Mouse (Mus musculus): ENCODE results near the gene Mum1l1. TPM values are rescaled to one million over a fixed set of nuclear protein-coding genes. Genes with fewer than 3 reads are reported as not detected.

Mum1l1 gene
- polyA plus RNA-seq, 1 experiment from 2014 or later: 9.5 TPM

DNA sequence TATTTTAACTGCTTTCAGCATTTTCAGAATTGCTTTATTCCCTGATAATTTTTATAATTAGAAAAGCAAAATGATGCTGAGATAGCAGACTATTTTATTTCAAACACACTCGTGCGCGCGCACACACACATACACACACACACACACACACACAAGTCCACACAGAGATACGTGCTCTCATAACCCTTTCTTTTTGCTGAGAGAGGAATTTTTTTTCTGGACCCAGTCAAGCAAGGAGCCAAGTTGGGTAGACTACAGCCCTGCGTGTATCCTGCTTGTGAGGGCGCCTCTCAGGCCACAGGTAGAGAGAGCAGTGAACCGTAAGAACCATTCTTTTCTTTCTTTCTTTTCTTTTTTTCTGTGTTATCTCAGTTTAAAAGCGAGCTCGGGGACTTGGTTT lies 7.9 kb downstream of the Mum1l1 start:
- Histone ChIP-seq H3K36me3 (ENCODE audit: control insufficient read depth, insufficient read depth, low read length) (no peaks in the 10 kb centered on the region), H3K27me3 (replicated peaks; ENCODE audit: control insufficient read depth, insufficient read depth, low read length) (no peaks in the 10 kb centered on the region), H3K4me3 (ENCODE audit: low read depth, low read length) (peak overlapping the region; percentile 27), H3K4me2 (ENCODE audit: low read length) (peak overlapping the region; percentile 49), H3K9me3 (replicated peaks; ENCODE audit: control insufficient read depth, low read length) (no peaks in the 10 kb centered on the region), H3K4me1 (ENCODE audit: control insufficient read depth, insufficient read depth, low read length) (no peaks in the 10 kb centered on the region), H3K9ac (ENCODE audit: low read length) (0 out of 2 replicates have a peak overlapping the region, but pooled peaks have one; percentile 17), H3K27ac (ENCODE audit: low read depth, low read length) (no peak overlapping the region)
- no peak for ATAC-seq
- WGBS: 50% methylated on average over 10 of the region's 10 CpGs
- DNase-seq (ENCODE audit: low spot score): no peak

DNA sequence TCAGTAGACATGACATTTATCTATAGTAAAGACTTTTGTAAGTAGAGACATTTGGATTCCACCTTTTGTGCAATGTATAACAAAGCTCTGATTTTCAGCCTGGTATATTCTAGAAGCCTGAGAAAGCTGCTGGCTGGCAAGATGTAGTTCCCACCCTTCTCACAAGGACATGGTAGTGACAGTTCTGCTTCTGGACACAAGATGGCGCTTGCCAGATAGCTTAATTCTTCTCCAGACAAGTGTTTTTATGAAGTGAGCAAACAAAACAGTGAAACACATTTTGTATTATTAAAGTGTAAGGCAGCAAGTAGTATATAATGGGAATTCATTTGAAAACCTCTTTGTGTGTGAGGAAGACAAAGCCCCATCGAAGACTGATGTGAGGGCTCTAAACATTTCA lies 9.2 kb downstream of the Mum1l1 start:
- no peak overlapping the region for H3K4me2 ChIP-seq (ENCODE audit: low read length)
- no peaks in the 10 kb centered on the region for H3K9me3 ChIP-seq (replicated peaks; ENCODE audit: control insufficient read depth, low read length)
- peak; percentile 78 for DNase-seq (ENCODE audit: low spot score)
- no peak overlapping the region for H3K27ac ChIP-seq (ENCODE audit: low read depth, low read length)
- no peak overlapping the region for H3K4me3 ChIP-seq (ENCODE audit: low read depth, low read length)
- WGBS: 29% methylated on average over 2 of the region's 2 CpGs
- H3K4me1 ChIP-seq (ENCODE audit: control insufficient read depth, insufficient read depth, low read length): no peaks in the 10 kb centered on the region
- no peaks in the 10 kb centered on the region for H3K36me3 ChIP-seq (ENCODE audit: control insufficient read depth, insufficient read depth, low read length)
- ATAC-seq: no peak
- no peaks in the 10 kb centered on the region for H3K27me3 ChIP-seq (replicated peaks; ENCODE audit: control insufficient read depth, insufficient read depth, low read length)
- H3K9ac ChIP-seq (ENCODE audit: low read length): no peak overlapping the region

DNA sequence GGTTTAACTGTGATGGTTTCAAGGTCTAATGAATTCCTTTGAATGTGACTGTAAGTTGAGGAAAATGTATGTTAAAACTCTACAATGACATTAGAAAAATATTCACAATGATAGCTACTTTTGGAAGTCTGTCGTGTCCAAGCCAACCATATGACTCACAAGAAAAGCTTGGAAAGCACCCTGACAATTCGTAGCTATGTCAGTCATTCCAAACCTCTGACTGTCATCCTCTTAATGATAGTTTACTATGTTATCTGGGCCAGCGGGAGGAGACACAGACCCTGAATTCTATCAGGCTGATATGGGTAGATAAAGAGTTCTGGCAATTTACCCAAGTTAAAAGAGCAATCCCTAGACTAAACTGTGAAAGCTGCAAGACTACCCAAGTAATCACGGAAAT lies 11.0 kb downstream of the Mum1l1 start:
- H3K27ac ChIP-seq (ENCODE audit: low read depth, low read length): no peak overlapping the region
- DNase-seq (ENCODE audit: low spot score): no peak
- 80% methylated on average over 4 of the region's 4 CpGs for WGBS
- H3K4me1 ChIP-seq (ENCODE audit: control insufficient read depth, insufficient read depth, low read length): no peaks in the 10 kb centered on the region
- H3K36me3 ChIP-seq (ENCODE audit: control insufficient read depth, insufficient read depth, low read length): no peaks in the 10 kb centered on the region
- H3K4me2 ChIP-seq (ENCODE audit: low read length): no peak overlapping the region
- H3K27me3 ChIP-seq (replicated peaks; ENCODE audit: control insufficient read depth, insufficient read depth, low read length): no peaks in the 10 kb centered on the region
- H3K4me3 ChIP-seq (ENCODE audit: low read depth, low read length): no peak overlapping the region
- no peaks in the 10 kb centered on the region for H3K9me3 ChIP-seq (replicated peaks; ENCODE audit: control insufficient read depth, low read length)
- H3K9ac ChIP-seq (ENCODE audit: low read length): no peak overlapping the region
- ATAC-seq: no peak

DNA sequence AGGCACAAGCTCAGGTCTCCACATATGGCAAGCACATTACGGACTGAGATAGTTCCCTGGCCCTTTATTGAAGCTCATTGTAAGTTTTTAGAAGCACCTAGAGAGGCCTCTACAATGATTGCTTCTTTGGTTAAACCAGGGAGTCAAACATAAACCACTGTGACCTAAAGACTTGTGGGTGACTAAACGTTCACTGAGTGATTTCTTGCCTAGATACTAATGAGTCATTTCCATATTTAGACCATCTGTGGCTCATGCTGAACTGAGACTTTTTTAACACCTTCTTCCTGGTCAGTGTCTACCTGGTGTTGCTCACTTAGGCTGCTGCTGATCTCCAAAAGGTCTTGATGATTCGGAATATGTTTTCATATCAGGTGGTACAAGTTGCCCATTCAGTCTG lies 12.1 kb downstream of the Mum1l1 start:
- Histone ChIP-seq H3K9ac (ENCODE audit: low read length) (no peak overlapping the region), H3K4me1 (ENCODE audit: control insufficient read depth, insufficient read depth, low read length) (no peaks in the 10 kb centered on the region), H3K9me3 (replicated peaks; ENCODE audit: control insufficient read depth, low read length) (no peaks in the 10 kb centered on the region), H3K36me3 (ENCODE audit: control insufficient read depth, insufficient read depth, low read length) (no peaks in the 10 kb centered on the region), H3K27me3 (replicated peaks; ENCODE audit: control insufficient read depth, insufficient read depth, low read length) (no peaks in the 10 kb centered on the region), H3K4me2 (ENCODE audit: low read length) (no peak overlapping the region), H3K4me3 (ENCODE audit: low read depth, low read length) (no peak overlapping the region), H3K27ac (ENCODE audit: low read depth, low read length) (no peak overlapping the region)
- DNase-seq (ENCODE audit: low spot score) (no peak), ATAC-seq (no peak)
- 77% methylated on average over 3 of the region's 3 CpGs for WGBS

DNA sequence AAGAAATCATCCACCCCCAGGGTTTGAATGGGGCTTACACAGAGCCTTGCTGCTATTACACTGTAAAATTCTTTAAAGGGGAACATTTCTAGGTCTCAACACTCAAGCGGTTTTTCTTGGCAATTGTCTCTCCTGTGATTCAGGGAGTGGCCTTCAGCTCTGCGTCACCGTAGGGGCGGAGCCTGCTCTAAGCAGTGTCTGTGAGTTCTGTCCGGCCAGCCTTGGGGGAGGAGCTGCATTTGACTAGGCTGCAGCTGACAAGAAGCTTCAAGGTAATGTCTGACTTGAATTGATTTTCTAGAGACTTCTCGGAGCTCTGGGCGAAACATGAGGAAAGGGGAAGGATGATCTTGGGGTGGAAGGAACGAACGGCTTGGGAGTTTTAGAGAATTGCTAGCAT lies 21.3 kb downstream of the Mum1l1 start:
- 38% methylated on average over 9 of the region's 9 CpGs for WGBS
- H3K36me3 ChIP-seq (ENCODE audit: control insufficient read depth, insufficient read depth, low read length): no peaks in the 10 kb centered on the region

DNA sequence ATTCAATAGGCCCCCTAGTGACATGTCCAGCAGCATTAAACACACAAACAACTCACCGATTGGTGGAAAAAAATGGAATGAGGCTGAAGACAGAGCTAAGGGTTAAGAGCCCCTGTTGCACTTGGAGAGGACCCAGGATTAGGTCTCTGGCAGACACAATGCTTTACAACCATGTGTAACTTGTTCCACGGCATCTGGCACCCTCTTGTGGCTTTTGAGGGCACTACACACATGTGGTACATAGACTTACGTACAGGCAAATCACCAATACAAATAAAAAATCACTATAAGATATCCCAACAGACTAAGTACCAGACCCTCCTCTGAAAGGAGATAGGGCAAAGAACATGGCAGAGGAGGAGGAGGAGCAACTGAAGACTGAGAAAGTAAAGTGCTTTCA lies 37.5 kb downstream of the Mum1l1 start:
- Histone ChIP-seq H3K9ac (ENCODE audit: low read length) (no peak overlapping the region), H3K9me3 (replicated peaks; ENCODE audit: control insufficient read depth, low read length) (no peaks in the 10 kb centered on the region), H3K36me3 (ENCODE audit: control insufficient read depth, insufficient read depth, low read length) (no peaks in the 10 kb centered on the region), H3K27ac (ENCODE audit: low read depth, low read length) (no peak overlapping the region), H3K27me3 (replicated peaks; ENCODE audit: control insufficient read depth, insufficient read depth, low read length) (no peaks in the 10 kb centered on the region), H3K4me1 (ENCODE audit: control insufficient read depth, insufficient read depth, low read length) (no peaks in the 10 kb centered on the region), H3K4me3 (ENCODE audit: low read depth, low read length) (no peak overlapping the region), H3K4me2 (ENCODE audit: low read length) (no peak overlapping the region)
- no peak for ATAC-seq
- no peak for DNase-seq (ENCODE audit: low spot score)
- 73% methylated on average over 3 of the region's 3 CpGs for WGBS

More for the DNA sequence above, 21.3 kb downstream of the Mum1l1 start:
- DNase-seq (ENCODE audit: low spot score): peak; percentile 67
- H3K27ac ChIP-seq (ENCODE audit: low read depth, low read length): no peak overlapping the region
- H3K27me3 ChIP-seq (replicated peaks; ENCODE audit: control insufficient read depth, insufficient read depth, low read length): no peaks in the 10 kb centered on the region
- no peak overlapping the region for H3K4me3 ChIP-seq (ENCODE audit: low read depth, low read length)
- no peaks in the 10 kb centered on the region for H3K9me3 ChIP-seq (replicated peaks; ENCODE audit: control insufficient read depth, low read length)
- peak overlapping the region; percentile 26; the same call in 1 of the 2 replicates for H3K4me2 ChIP-seq (ENCODE audit: low read length)
- peak; percentile 85 for ATAC-seq
- no peaks in the 10 kb centered on the region for H3K4me1 ChIP-seq (ENCODE audit: control insufficient read depth, insufficient read depth, low read length)
- no peak overlapping the region for H3K9ac ChIP-seq (ENCODE audit: low read length)

DNA sequence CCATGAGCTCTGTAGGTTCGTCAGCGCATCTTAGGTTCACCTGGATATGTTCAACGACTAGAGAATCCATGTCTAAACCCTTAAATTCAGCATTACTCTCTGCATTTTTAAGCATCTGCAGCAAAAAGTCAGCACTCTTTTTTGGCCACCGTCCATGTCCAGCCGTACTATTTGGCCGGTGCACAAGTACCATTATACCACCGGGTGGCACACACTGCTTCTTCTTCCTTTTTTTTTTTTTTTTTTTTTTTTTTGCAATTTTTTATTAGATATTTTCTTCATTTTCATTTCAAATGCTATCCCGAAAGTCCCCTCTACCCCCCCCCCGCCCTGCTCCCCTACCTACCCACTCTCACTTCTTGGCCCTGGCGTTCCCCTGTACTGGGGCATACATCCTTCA lies 47.2 kb downstream of the Mum1l1 start:
- ATAC-seq (no peak), DNase-seq (ENCODE audit: low spot score) (no peak)
- 87% methylated on average over 10 of the region's 10 CpGs for WGBS
- H3K27me3 ChIP-seq (replicated peaks; ENCODE audit: control insufficient read depth, insufficient read depth, low read length): no peaks in the 10 kb centered on the region
- no peak overlapping the region for H3K27ac ChIP-seq (ENCODE audit: low read depth, low read length)
- no peaks in the 10 kb centered on the region for H3K9me3 ChIP-seq (replicated peaks; ENCODE audit: control insufficient read depth, low read length)
- no peak overlapping the region for H3K4me2 ChIP-seq (ENCODE audit: low read length)
- no peaks in the 10 kb centered on the region for H3K4me1 ChIP-seq (ENCODE audit: control insufficient read depth, insufficient read depth, low read length)
- no peak overlapping the region for H3K4me3 ChIP-seq (ENCODE audit: low read depth, low read length)
- H3K36me3 ChIP-seq (ENCODE audit: control insufficient read depth, insufficient read depth, low read length): no peaks in the 10 kb centered on the region
- no peak overlapping the region for H3K9ac ChIP-seq (ENCODE audit: low read length)

DNA sequence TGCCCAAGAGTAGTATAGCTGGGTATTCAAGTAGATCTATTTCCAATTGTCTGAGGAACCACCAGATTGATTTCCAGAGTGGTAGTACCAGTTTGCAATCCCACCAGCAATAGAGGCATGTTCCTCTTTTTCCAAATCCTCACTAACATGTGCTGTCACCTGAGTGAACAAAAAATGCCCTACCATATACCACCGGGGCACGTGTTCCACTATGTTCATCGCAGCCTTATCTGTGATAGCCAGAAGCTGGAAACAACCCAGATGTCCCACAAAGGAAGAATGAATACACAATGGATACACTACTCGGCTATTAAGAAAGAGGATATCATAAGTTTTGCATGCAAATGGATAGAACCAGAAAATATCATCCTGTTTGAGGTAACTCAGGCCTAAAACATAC lies 72.1 kb downstream of the Mum1l1 start:
- 89% methylated on average over 4 of the region's 4 CpGs for WGBS
- Histone ChIP-seq H3K27me3 (replicated peaks; ENCODE audit: control insufficient read depth, insufficient read depth, low read length) (no peaks in the 10 kb centered on the region), H3K4me2 (ENCODE audit: low read length) (no peak overlapping the region), H3K36me3 (ENCODE audit: control insufficient read depth, insufficient read depth, low read length) (no peaks in the 10 kb centered on the region), H3K9me3 (replicated peaks; ENCODE audit: control insufficient read depth, low read length) (no peaks in the 10 kb centered on the region), H3K4me3 (ENCODE audit: low read depth, low read length) (no peak overlapping the region), H3K9ac (ENCODE audit: low read length) (no peak overlapping the region), H3K4me1 (ENCODE audit: control insufficient read depth, insufficient read depth, low read length) (no peaks in the 10 kb centered on the region), H3K27ac (ENCODE audit: low read depth, low read length) (no peak overlapping the region)
- no peak for ATAC-seq
- no peak for DNase-seq (ENCODE audit: low spot score)
